Mouse (Mus musculus): Measurements from ENCODE around the gene Zfhx2.

Gene Zfhx2

GRCm38 (mm10) chr14:55092011-55092577 is at the start of gene Zfhx2:
Gene Zfhx2 (minus strand): TSS chr14:55092324.
- DNase-seq = peak; percentile 93

GRCm38 (mm10) chr14:55139313-55139712 is 47.2 kb upstream of the Zfhx2 start:
- DNase-seq = no peak

- DNase-seq = no peak
Measured at GRCm38 (mm10) chr14:55135676-55136075, 43.6 kb upstream of the Zfhx2 start.

GRCm38 (mm10) chr14:55126521-55126920 is 34.4 kb upstream of the Zfhx2 start:
- DNase-seq = no peak

- no peak for DNase-seq
Measured at GRCm38 (mm10) chr14:55125711-55126110, 33.6 kb upstream of the Zfhx2 start.

- no peak for DNase-seq
Measured at GRCm38 (mm10) chr14:55122359-55122758, 30.2 kb upstream of the Zfhx2 start.

- DNase-seq = peak; percentile 85
Measured at GRCm38 (mm10) chr14:55121947-55122346, 29.8 kb upstream of the Zfhx2 start.

- no peak for DNase-seq
Measured at GRCm38 (mm10) chr14:55119421-55120134, 27.5 kb upstream of the Zfhx2 start.

GRCm38 (mm10) chr14:55118852-55119251 is 26.7 kb upstream of the Zfhx2 start:
- no peak for DNase-seq

GRCm38 (mm10) chr14:55116425-55117200 is 24.5 kb upstream of the Zfhx2 start, which contains the start of gene Jph4:
Gene Jph4 (minus strand): TSS chr14:55116935.
- no peak for DNase-seq

- DNase-seq = no peak
Measured at GRCm38 (mm10) chr14:55115846-55116245, 23.7 kb upstream of the Zfhx2 start.

GRCm38 (mm10) chr14:55114759-55115701 is 22.9 kb upstream of the Zfhx2 start:
- DNase-seq = peak; percentile 54

GRCm38 (mm10) chr14:55113975-55114645 is 22.0 kb upstream of the Zfhx2 start:
- peak; percentile 34 for DNase-seq

- no peak for DNase-seq
Measured at GRCm38 (mm10) chr14:55113351-55113974, 21.3 kb upstream of the Zfhx2 start.

GRCm38 (mm10) chr14:55111720-55112119 is 19.6 kb upstream of the Zfhx2 start:
- DNase-seq = no peak

- no peak for DNase-seq
Measured at GRCm38 (mm10) chr14:55110076-55110475, 18.0 kb upstream of the Zfhx2 start.

GRCm38 (mm10) chr14:55109048-55109873 is 17.1 kb upstream of the Zfhx2 start:
- no peak for DNase-seq

GRCm38 (mm10) chr14:55108202-55108870 is 16.2 kb upstream of the Zfhx2 start:
- DNase-seq = no peak

GRCm38 (mm10) chr14:55106990-55107389 is 14.9 kb upstream of the Zfhx2 start:
- no peak for DNase-seq
